Mouse (Mus musculus) embryonic fibroblast, embryonic 13.5 days (primary cell): ENCODE results near the gene Tulp4. TPM values are rescaled to one million over a fixed set of nuclear protein-coding genes. Genes with fewer than 3 reads are reported as not detected.
"Not testable (repeated sequence)": the region's sequence is repeated elsewhere in the genome, so short reads cannot be mapped to it uniquely, and the experiment has no call there.

ENCODE experiments used
- H3K27ac ChIP-seq: 2 replicates; pipeline ENCODE4 v1.5.1; 2012; ENCODE audit warnings: low read length, control low read depth, inconsistent platforms; ENCODE audit not compliant: insufficient read depth
- H3K4me1 ChIP-seq: 2 replicates; pipeline ENCODE4 v1.6.1; 2011; ENCODE audit warnings: low read length; ENCODE audit not compliant: control insufficient read depth, insufficient read depth
- H3K4me3 ChIP-seq: 2 replicates; pipeline ENCODE4 v1.5.1; 2011; ENCODE audit warnings: mild to moderate bottlenecking, control low read depth, low read length; ENCODE audit not compliant: insufficient read depth
- CTCF ChIP-seq: IDR thresholded peaks from 2 replicates; pipeline ENCODE4 v1.5.1; 2011; ENCODE audit warnings: mild to moderate bottlenecking, control low read depth, low read length, moderate library complexity, borderline replicate concordance; ENCODE audit not compliant: insufficient read depth
- POLR2A ChIP-seq: IDR thresholded peaks from 2 replicates; pipeline ENCODE4 v1.6.1; 2011; ENCODE audit warnings: low read depth, mild to moderate bottlenecking, control low read depth, low read length, moderate library complexity
- polyA plus RNA-seq: library from polyadenylated mRNA; stranded (reverse); fragments of >200 nt; gene quantifications from 2 replicates; pipeline ENCODE4 v1.2.4, GENCODE M21; 2011; ENCODE audit warnings: low read depth; ENCODE audit not compliant: missing spikeins, insufficient read length

Tulp4 gene
- polyA plus RNA-seq, 1 experiment, result 164 TPM

- TF ChIP-seq CTCF (no peak), POLR2A (no peak)
- no peaks in the 10 kb centered on the region for H3K4me1 ChIP-seq
These were observed 95.4 kb downstream of the Tulp4 start for GRCm38 (mm10) chr17:6201522-6202250.

GRCm38 (mm10) chr17:6202389-6203110 is 96.3 kb downstream of the Tulp4 start:
- no peak overlapping the region for H3K4me3 ChIP-seq
- no peaks in the 10 kb centered on the region for H3K4me1 ChIP-seq
- no peak for TF ChIP-seq CTCF
- TF ChIP-seq POLR2A, result no peak
- peak overlapping the region; percentile 35; the same call in 1 of the 2 replicates for H3K27ac ChIP-seq

More at GRCm38 (mm10) chr17:6201522-6202250, 95.4 kb downstream of the Tulp4 start:
- Histone ChIP-seq H3K27ac (no peak overlapping the region), H3K4me3 (no peak overlapping the region)

GRCm38 (mm10) chr17:6203126-6203525 is 96.9 kb downstream of the Tulp4 start:
- TF ChIP-seq POLR2A (no peak), CTCF (no peak)

GRCm38 (mm10) chr17:6203795-6204194 is 97.6 kb downstream of the Tulp4 start:
- H3K4me1 ChIP-seq, result no peaks in the 10 kb centered on the region
- no peak for TF ChIP-seq CTCF
- no peak for TF ChIP-seq POLR2A
- no peak overlapping the region for H3K27ac ChIP-seq
- no peak overlapping the region for H3K4me3 ChIP-seq

More at GRCm38 (mm10) chr17:6203126-6203525, 96.9 kb downstream of the Tulp4 start:
- Histone ChIP-seq H3K4me3 (no peak overlapping the region), H3K27ac (no peak overlapping the region), H3K4me1 (no peaks in the 10 kb centered on the region)

GRCm38 (mm10) chr17:6211721-6212120 is 105.5 kb downstream of the Tulp4 start:
- TF ChIP-seq CTCF (no peak), POLR2A (no peak)
- no peak overlapping the region for H3K27ac ChIP-seq
- H3K4me3 ChIP-seq, result no peak overlapping the region
- no peaks in the 10 kb centered on the region for H3K4me1 ChIP-seq

GRCm38 (mm10) chr17:6215640-6216039 is 109.4 kb downstream of the Tulp4 start:
- TF ChIP-seq CTCF (no peak), POLR2A (no peak)
- Histone ChIP-seq H3K4me1 (no peaks in the 10 kb centered on the region), H3K27ac (no peak overlapping the region), H3K4me3 (no peak overlapping the region)

- Histone ChIP-seq H3K27ac (no peak overlapping the region), H3K4me1 (no peaks in the 10 kb centered on the region), H3K4me3 (no peak overlapping the region)
- TF ChIP-seq POLR2A (no peak), CTCF (no peak)
These were observed 110.3 kb downstream of the Tulp4 start for GRCm38 (mm10) chr17:6216514-6216913.

GRCm38 (mm10) chr17:6232633-6233032 is 126.4 kb downstream of the Tulp4 start:
- not testable (repeated sequence) for H3K4me1 ChIP-seq, H3K27ac ChIP-seq

GRCm38 (mm10) chr17:6251298-6251697 is 145.1 kb downstream of the Tulp4 start:
- not testable (repeated sequence) for H3K4me1 ChIP-seq, H3K4me3 ChIP-seq, H3K27ac ChIP-seq

More at GRCm38 (mm10) chr17:6232633-6233032, 126.4 kb downstream of the Tulp4 start:
- H3K4me3 ChIP-seq, result not testable (repeated sequence)

- H3K27ac ChIP-seq, H3K4me3 ChIP-seq, H3K4me1 ChIP-seq: not testable (repeated sequence)
These were observed 150.3 kb downstream of the Tulp4 start, which contains the start of gene Tmem181a for GRCm38 (mm10) chr17:6256400-6257069. TSS of gene Tmem181a (plus strand) at chr17:6256860.

- not testable (repeated sequence) for H3K4me3 ChIP-seq, H3K27ac ChIP-seq, H3K4me1 ChIP-seq
These were observed 150.8 kb downstream of the Tulp4 start for GRCm38 (mm10) chr17:6257070-6257456.

GRCm38 (mm10) chr17:6269876-6270831 is 163.9 kb downstream of the Tulp4 start:
- peak overlapping the region; percentile 45 for H3K4me3 ChIP-seq
- H3K27ac ChIP-seq, H3K4me1 ChIP-seq: not testable (repeated sequence)

GRCm38 (mm10) chr17:6270840-6271239 is 164.6 kb downstream of the Tulp4 start:
- peak overlapping the region; percentile 45 for H3K4me3 ChIP-seq
- H3K27ac ChIP-seq, H3K4me1 ChIP-seq: not testable (repeated sequence)
